Comparison of ENCODE assay signal across 8 mouse cellular contexts in genomic region chr6:32397133-32397730, GRCm38 (mm10).
DNase-seq lines count a peak whose midpoint lies in the region; ATAC-seq and TF ChIP-seq lines count a peak whose summit lies in the region.

No protein-coding gene starts in this region.

- no peaks in the 10 kb centered on the region for H3K36me3 ChIP-seq in forebrain, postnatal 0 days (ENCODE audit: insufficient read depth)
- no peaks in the 10 kb centered on the region for H3K36me3 ChIP-seq in heart, postnatal 0 days (replicated peaks; ENCODE audit: control insufficient read depth, insufficient read depth, low read length)
- no peaks in the 10 kb centered on the region for H3K36me3 ChIP-seq in lung, embryonic 15.5 days

- WGBS in forebrain, postnatal 0 days: 26% methylated on average over 6 of the region's 6 CpGs
- 10% methylated on average over 6 of the region's 6 CpGs for WGBS in heart, postnatal 0 days
- WGBS in lung, embryonic 15.5 days: 30% methylated on average over 6 of the region's 6 CpGs

- peak overlapping the region; percentile 99 for H3K27ac ChIP-seq in brown adipose tissue, adult 24 weeks (replicated peaks; ENCODE audit: low read depth, low read length)
- peak overlapping the region; percentile 57; the same call in 1 of the 2 replicates for H3K27ac ChIP-seq in forebrain, postnatal 0 days (ENCODE audit: low read depth, low read length)
- peak overlapping the region; percentile 94 for H3K27ac ChIP-seq in heart, postnatal 0 days (ENCODE audit: low read depth)
- H3K27ac ChIP-seq in lung, embryonic 15.5 days: no peak overlapping the region

- peak; percentile 80 for ATAC-seq in forebrain, postnatal 0 days
- peak; percentile 93 for ATAC-seq in heart, postnatal 0 days (ENCODE audit: insufficient read depth, low read depth)
- peak; percentile 83; the same call in 1 of the 2 replicates for ATAC-seq in lung, embryonic 15.5 days (ENCODE audit: borderline replicate concordance, extremely low read depth, low FRiP score, low TSS enrichment)
- no peak for ATAC-seq in megakaryocyte-erythroid progenitor cell, adult 5-6 weeks (replicated peaks; ENCODE audit: low FRiP score, low TSS enrichment, poor library complexity, severe bottlenecking)

- H3K4me1 ChIP-seq in brown adipose tissue, adult 24 weeks (ENCODE audit: control insufficient read depth, insufficient read depth, insufficient read length, low read length): peaks cover 18% of the 10 kb centered on the region
- peaks cover 7% of the 10 kb centered on the region for H3K4me1 ChIP-seq in forebrain, postnatal 0 days (ENCODE audit: insufficient read depth)
- H3K4me1 ChIP-seq in heart, postnatal 0 days (ENCODE audit: control insufficient read depth, insufficient read depth): peaks cover 24% of the 10 kb centered on the region
- H3K4me1 ChIP-seq in lung, embryonic 15.5 days: peaks cover 14% of the 10 kb centered on the region

- TF ChIP-seq CTCF in forebrain, postnatal 0 days (IDR thresholded peaks at IDR 0.05; ENCODE audit: low read depth): no peak
- TF ChIP-seq CTCF in heart, postnatal 0 days (IDR thresholded peaks at IDR 0.05; ENCODE audit: low read depth): no peak

- no peaks in the 10 kb centered on the region for H3K27me3 ChIP-seq in forebrain, postnatal 0 days (ENCODE audit: insufficient read depth, low read length)
- H3K27me3 ChIP-seq in heart, postnatal 0 days (ENCODE audit: control insufficient read depth, insufficient read depth, low read length): no peaks in the 10 kb centered on the region
- H3K27me3 ChIP-seq in lung, embryonic 15.5 days: no peaks in the 10 kb centered on the region

- no peak overlapping the region for H3K9ac ChIP-seq in forebrain, postnatal 0 days
- peak overlapping the region; percentile 12; the same call in 1 of the 2 replicates for H3K9ac ChIP-seq in heart, postnatal 0 days (replicated peaks; ENCODE audit: low read depth, low read length)
- no peak overlapping the region for H3K9ac ChIP-seq in lung, embryonic 15.5 days

- peak; percentile 76; the same call in 1 of the 2 replicates for TF ChIP-seq EP300 in heart, postnatal 0 days (IDR thresholded peaks at IDR 0.05; ENCODE audit: low read depth)

- H3K4me3 ChIP-seq in brown adipose tissue, adult 24 weeks (ENCODE audit: insufficient read depth, low read depth, low read length): no peak overlapping the region
- no peak overlapping the region for H3K4me3 ChIP-seq in forebrain, postnatal 0 days (ENCODE audit: low read depth, low read length)
- H3K4me3 ChIP-seq in heart, postnatal 0 days (ENCODE audit: low read depth, low read length): no peak overlapping the region
- no peak overlapping the region for H3K4me3 ChIP-seq in lung, embryonic 15.5 days

- DNase-seq in 3T3-L1 (ENCODE audit: low read depth, low spot score): peak; percentile 80
- peak; percentile 69 for DNase-seq in forebrain, postnatal 0 days
- DNase-seq in heart, postnatal 0 days (ENCODE audit: low spot score): peak; percentile 89
- DNase-seq in kidney, postnatal 4 days: peak; percentile 87 to 92
- peak; percentile 51 for DNase-seq in right cerebral cortex, postnatal 25 days

- H3K4me2 ChIP-seq in forebrain, postnatal 0 days (ENCODE audit: low read depth): no peak overlapping the region
- peak overlapping the region; percentile 21; the same call in 1 of the 2 replicates for H3K4me2 ChIP-seq in heart, postnatal 0 days (ENCODE audit: low read depth, low read length)
- no peak overlapping the region for H3K4me2 ChIP-seq in lung, embryonic 15.5 days

- H3K9me3 ChIP-seq in forebrain, postnatal 0 days (ENCODE audit: low read length): no peaks in the 10 kb centered on the region
- H3K9me3 ChIP-seq in heart, postnatal 0 days (replicated peaks; ENCODE audit: control insufficient read depth, low read length): no peaks in the 10 kb centered on the region
- no peaks in the 10 kb centered on the region for H3K9me3 ChIP-seq in lung, embryonic 15.5 days
